Mouse (Mus musculus) CH12.LX (cell line): ENCODE measurements around the gene Tnfaip3.
A peak's percentile ranks its signal among the peaks of the same experiment; 100 is the strongest.

ENCODE experiments used
- CHD2 ChIP-seq: IDR thresholded peaks from 2 replicates; pipeline ENCODE4 v1.6.1; 2011; ENCODE audit warnings: low read length, improper control_type of control experiment
- CTCF ChIP-seq, 2 experiments: IDR thresholded peaks in 1 of 2; conservative IDR thresholded peaks in 1 of 2; 2 replicates each; pipeline ENCODE4 v1.5.1; 2011 to 2012; ENCODE audit warnings: low read depth in 2 of 2, low read length in 2 of 2, improper control_type of control experiment in 1 of 2, inconsistent platforms in 1 of 2, mild to moderate bottlenecking in 1 of 2, moderate library complexity in 1 of 2
- EP300 ChIP-seq: IDR thresholded peaks from 2 replicates; pipeline ENCODE4 v1.6.1; 2011; ENCODE audit warnings: low read length, improper control_type of control experiment
- TBP ChIP-seq: conservative IDR thresholded peaks from 2 replicates; pipeline ENCODE4 v1.6.1; 2011; ENCODE audit warnings: low read depth, low read length, improper control_type of control experiment

- TF ChIP-seq CTCF (conservative IDR thresholded peaks at IDR 0.05 in 1 of 2, IDR thresholded peaks at IDR 0.05 in 1 of 2; ENCODE audit: low read depth in 2 of 2, low read length in 2 of 2) (peak in 1 of 2 experiments; percentile 56; a peak in 2 of 4 replicates), EP300 (0 out of 2 replicates have a peak, but pooled peaks have one; percentile 19), CHD2 (no peak), TBP (peak; percentile 56; the same call in 1 of the 2 replicates)
Observed at GRCm38 (mm10) chr10:19014381-19015256, 838 bp downstream of the Tnfaip3 start.
